Mouse (Mus musculus) large intestine, adult 2 months (tissue): ENCODE measurements around the gene Samd11. TPM values are rescaled to one million over a fixed set of nuclear protein-coding genes. Genes with fewer than 3 reads are reported as not detected.

Source experiments
- DNase-seq: peaks from one replicate; pipeline ENCODE4 v3.0.0-alpha.2; 2012; ENCODE audit warnings: low read depth, low spot score
- WGBS: fragments of 180-500 bp; shearing (Covaris S2); methylation state at CpG from one replicate; pipeline ENCODE4 v1.1.7; 2018; 5-methylcytosine and 5-hydroxymethylcytosine counted together
- polyA plus RNA-seq: library from polyadenylated mRNA; depleted of rRNA; stranded (reverse); fragments of >200 nt; gene quantifications from 2 replicates; pipeline ENCODE4 v1.2.3, GENCODE M21; 2012; rRNA removed

The Samd11 gene
- polyA plus RNA-seq, 1 experiment, result 0.06 TPM

- 91% methylated on average over 2 of the region's 2 CpGs for WGBS
- DNase-seq, result no peak
These were observed 39.3 kb downstream of the Samd11 start for GRCm38 (mm10) chr4:156216196-156216595.

DNA sequence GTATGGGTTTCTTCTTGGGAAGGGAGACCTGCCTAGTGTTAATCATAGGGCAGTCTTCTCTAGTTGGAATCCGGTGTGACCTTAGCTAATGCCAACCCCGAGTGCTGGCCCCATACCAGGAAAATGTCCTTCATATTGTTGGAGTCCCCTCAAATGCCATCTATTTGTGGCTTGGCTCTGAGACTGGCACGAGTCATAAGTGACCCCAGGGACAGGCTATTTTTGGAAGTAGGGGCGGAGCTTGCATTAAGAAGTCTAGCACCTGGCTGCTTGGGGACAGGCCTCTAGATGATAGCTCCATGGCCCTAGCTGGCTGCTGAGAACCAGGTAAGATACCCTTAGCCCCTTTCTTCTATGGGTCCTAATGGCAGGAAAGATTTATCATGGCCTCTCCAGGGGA lies 39.8 kb downstream of the Samd11 start, which contains the start of gene Perm1:
Gene Perm1, plus strand, starts transcription at position 220 of the 400 bp plus-strand sequence.
- no peak for DNase-seq
- WGBS, result 64% methylated on average over 4 of the region's 4 CpGs

- no peak for DNase-seq
- WGBS, result 89% methylated on average over 13 of the region's 13 CpGs
These were observed 42.3 kb downstream of the Samd11 start for GRCm38 (mm10) chr4:156213134-156213533.

- DNase-seq, result no peak
- 77% methylated on average over 13 of the region's 13 CpGs for WGBS
These were observed 45.4 kb downstream of the Samd11 start for GRCm38 (mm10) chr4:156209963-156210635.

DNA sequence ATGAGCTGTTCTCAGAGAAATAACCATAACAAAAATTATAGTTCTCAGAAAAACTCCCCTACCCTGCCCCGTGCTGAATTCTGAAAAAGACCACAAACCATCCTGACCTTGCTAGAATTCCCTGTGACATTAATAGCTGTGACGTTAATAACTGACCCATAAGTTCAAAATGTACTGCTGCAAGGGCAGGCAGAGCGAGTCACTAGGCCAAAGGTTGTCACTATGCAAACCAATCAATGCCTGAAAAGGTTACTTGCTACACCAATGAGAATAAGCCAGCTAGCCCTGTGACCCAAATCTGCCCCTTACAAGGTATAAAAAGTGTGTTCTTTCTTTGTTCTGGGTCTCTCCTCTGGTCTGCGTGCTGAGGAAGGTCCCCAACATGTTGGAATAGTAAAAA lies 46.6 kb downstream of the Samd11 start:
- WGBS, result 90% methylated on average over 4 of the region's 4 CpGs
- no peak for DNase-seq

DNA sequence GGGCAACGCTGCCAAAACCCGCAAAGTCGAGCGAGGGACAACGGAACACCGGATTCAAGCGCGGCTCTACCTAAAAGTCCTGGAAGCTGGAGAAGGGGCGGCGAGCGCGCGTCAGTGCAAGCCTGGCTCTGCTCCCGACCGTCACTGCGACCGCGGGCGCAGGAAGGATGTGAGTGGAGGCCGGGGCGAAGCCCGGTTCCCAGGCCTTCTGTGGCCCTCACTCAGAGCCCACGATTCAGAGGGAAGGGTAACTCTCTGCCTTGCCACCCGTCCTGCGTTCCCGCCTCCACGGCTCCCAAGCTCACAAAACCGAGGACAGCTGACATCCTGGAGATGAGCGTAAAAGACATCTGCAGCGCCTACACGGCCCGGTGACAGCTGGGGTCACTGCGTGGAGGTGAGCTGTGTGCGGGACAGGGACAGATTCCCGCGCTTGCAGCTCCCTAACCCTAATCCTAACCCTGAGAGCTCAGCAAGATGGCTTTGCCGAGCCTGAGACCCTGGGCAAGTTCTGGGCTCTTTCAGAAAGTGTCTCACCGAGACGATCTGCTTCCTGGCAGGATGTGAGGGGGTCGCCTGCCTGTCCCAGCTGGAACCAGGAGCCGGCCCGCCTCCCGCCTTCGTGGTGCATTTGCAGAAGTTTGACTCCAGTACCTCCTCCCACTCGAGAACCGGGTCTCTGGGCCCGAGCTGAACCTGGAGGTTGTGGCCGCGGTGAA lies 51.9 kb downstream of the Samd11 start:
- DNase-seq, result no peak
- WGBS, result under 1% methylated on average over 49 of the region's 49 CpGs

DNA sequence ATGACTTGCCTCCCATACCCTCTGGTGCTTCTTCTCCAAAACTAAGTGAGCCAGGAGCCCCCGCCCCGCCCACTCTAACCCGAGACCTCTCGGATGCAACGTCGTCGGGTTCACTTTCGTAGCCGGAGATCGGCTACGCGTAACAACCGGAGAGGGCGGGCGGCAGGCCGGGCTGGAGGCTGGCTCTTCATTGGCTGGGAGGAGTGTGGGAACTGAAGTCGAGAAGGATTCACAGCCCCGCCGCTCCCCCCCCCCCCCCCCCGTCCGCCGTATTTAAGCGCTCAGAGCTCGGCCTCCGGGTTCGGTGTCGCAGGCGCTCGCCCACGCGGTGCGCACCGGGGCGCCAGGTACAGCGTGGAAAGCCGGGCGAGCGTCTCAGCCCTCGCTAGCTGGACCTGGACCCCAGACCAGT lies 52.5 kb downstream of the Samd11 start, which contains the start of gene AW011738:
Gene AW011738, plus strand, starts transcription at position 304 of the 412 bp plus-strand sequence.
- DNase-seq, result no peak
- under 1% methylated on average over 39 of the region's 39 CpGs for WGBS

DNA sequence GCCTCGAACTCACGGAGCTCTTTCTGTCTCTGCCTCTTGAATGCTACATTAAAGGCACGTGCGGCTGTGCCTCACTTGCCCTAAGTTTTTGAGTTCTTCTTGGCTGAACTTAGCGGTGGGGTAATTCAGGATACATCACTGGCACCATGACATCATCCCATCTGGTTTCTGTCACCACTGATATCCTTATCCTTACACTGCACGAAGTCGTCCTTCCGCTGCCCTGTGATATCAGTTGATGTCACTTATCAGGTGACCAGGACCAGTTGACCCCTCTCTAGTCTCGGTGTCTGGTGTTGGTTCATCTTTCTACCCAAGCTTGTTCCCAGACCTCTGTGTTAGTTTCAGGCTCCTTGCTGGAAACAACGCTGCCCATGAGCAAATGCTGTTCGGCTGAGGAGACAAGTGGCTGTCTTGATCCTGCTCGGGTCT lies 53.0 kb downstream of the Samd11 start:
- no peak for DNase-seq
- 52% methylated on average over 12 of the region's 12 CpGs for WGBS

DNA sequence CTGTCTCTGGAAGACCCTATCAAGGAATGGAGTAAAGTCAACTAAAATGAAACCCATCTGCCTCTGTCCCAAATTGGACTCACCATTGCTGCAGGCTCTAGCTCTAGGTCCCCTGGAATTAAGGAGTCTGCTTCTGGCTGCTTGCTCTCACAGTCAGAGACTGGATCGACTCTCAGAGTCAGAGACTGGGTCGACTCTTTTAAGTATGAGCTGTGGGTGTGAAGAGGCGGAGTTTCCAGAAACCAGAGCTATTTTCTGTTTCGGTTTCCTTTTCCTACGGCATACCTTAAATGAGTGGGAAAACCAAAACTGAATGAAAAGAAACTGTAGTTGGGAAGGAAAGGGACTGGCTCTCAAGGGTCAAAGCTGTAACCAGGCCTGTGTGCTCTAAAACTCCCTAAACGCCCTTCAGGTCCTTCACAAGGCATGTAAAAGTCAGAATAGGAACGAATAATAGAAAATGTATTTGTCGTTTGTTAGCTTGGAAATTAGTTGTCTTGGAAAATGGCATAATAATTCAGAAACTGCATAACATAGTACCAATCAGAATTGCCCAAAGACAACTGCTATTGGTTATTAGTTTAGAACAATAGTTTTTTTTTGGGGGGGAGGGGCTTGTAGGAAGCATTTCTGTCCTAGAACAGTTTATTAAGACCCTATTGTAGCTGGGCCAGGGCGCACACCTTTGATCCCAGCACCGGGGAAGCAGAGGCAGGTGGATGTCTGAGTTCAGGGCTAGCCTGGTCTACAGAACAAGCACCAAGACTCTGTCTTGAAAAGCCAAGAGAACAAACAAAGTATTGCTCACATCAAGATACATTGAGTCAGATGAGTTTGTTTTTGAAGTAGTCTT lies 54.6 kb downstream of the Samd11 start, which contains the start of gene Isg15:
Gene Isg15, minus strand, starts transcription at position 196 of the 853 bp plus-strand sequence.
- DNase-seq, result peak; percentile 54
- WGBS, result 33% methylated on average over 10 of the region's 10 CpGs

GRCm38 (mm10) chr4:156197829-156198205 lies 57.6 kb downstream of the Samd11 start:
- DNase-seq, result peak; percentile 62
- under 1% methylated on average over 26 of the region's 26 CpGs for WGBS

DNA sequence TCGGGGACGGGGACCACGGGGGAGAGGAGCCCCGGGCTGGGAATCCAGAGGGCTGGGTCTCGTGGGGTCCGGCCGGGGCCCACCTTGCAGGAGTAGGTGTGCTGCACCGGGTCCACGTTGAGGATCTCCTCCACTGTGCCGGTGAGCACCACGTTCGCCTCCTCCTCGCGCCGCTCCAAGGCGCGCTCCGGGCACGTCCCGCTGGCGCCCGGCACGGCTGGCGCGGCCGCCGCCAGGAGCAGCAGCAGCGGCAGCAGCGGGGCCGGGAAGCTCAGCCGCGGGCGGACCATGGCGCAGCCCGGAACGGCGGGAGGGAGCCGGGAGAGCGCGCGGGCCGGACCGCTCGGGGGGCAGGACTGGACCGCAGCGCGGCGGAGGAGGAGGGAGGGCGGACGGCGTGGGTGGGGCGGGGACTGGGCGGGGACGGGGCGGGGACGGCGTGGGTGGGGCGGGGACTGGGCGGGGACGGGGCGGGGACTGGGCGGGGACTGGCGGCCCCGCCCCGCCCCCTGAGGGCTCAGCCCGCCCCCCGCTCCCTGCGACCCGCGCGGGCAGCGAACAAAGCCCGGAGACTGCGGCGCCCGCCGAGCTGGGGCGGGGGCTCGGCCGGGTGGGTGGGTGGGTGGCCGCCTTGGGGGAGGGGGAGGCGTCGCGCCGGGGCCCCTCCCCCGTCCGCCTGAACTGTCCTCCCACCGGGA lies 58.2 kb downstream of the Samd11 start, which contains the start of gene Agrn:
Gene Agrn, minus strand, starts transcription at position 358 of the 698 bp plus-strand sequence.
- WGBS, result under 1% methylated on average over 64 of the region's 88 CpGs
- no peak for DNase-seq

Other genes with a start within 250 kb of the Samd11 start
- 7.4 and 8.8 TPM in 2 replicates for gene Tnfrsf4, start 241.8 kb downstream of the Samd11 start, polyA plus RNA-seq
- gene Tnfrsf18, start 229.5 kb downstream of the Samd11 start, polyA plus RNA-seq, result 5.9 and 6.6 TPM in 2 replicates
- gene Ttll10, start 196.2 kb downstream of the Samd11 start, polyA plus RNA-seq, result 6.6 and 9.2 TPM in 2 replicates
- 17.1 and 21.9 TPM in 2 replicates for gene 9430015G10Rik, start 145.7 kb downstream of the Samd11 start, polyA plus RNA-seq
- 0.22 and 0.25 TPM in 2 replicates for gene Rnf223, start 125.1 kb downstream of the Samd11 start, polyA plus RNA-seq
- 50.8 and 87.5 TPM in 2 replicates for gene Agrn, start 58.2 kb downstream of the Samd11 start, polyA plus RNA-seq
- gene Isg15, start 54.8 kb downstream of the Samd11 start, polyA plus RNA-seq, result 31.7 and 56.0 TPM in 2 replicates
- gene AW011738, start 52.4 kb downstream of the Samd11 start, polyA plus RNA-seq, result 1.9 and 2.9 TPM in 2 replicates
- gene Perm1, start 39.8 kb downstream of the Samd11 start, polyA plus RNA-seq, result 0.14 and 0.20 TPM in 2 replicates
- 35.2 and 48.1 TPM in 2 replicates for gene Plekhn1, start 20.8 kb downstream of the Samd11 start, polyA plus RNA-seq
- 65.2 and 67.2 TPM in 2 replicates for gene Noc2l, start 19.6 kb downstream of the Samd11 start, polyA plus RNA-seq
- gene Vmn2r-ps159, start 75.4 kb upstream of the Samd11 start, polyA plus RNA-seq, result not detected in 2 replicates